Mouse (Mus musculus) adrenal gland, postnatal 25 days (tissue): ENCODE results near the gene Opcml. TPM values are rescaled to one million over a fixed set of nuclear protein-coding genes. Genes with fewer than 3 reads are reported as not detected.

Source experiments
- microRNA-seq, 2 experiments: library from miRNA; unstranded; fragments of <30 nt; microRNA quantifications; one replicate each; pipeline ENCODE4 v1.2.0; 2021
- total RNA-seq: library from RNA; stranded (reverse); gene quantifications from 2 replicates; pipeline ENCODE4 v1.2.3, GENCODE M21; 2021

The Opcml gene
- total RNA-seq, 1 experiment from 2014 or later = 1.1 TPM

Small RNA genes within 50 kb of the gene (microRNA-seq; reads per million reads assigned to microRNA genes)
- 0 reads per million in 2 experiments for gene Gm44316
